In genomic region chr12:113244685-113245084, GRCm38 (mm10) we compare ENCODE assay signal across 1 mouse cellular context.
A peak's percentile ranks its signal among the peaks of the same experiment; 100 is the strongest.
TF ChIP-seq lines count a peak whose summit lies in the region.

No protein-coding gene starts in this region.

TF ChIP-seq in CH12.LX, 34 proteins besides CTCF, POLR2A, EP300 and RAD21 (continued from another document):
- peak; percentile 97 for TF ChIP-seq IRF4 (IDR thresholded peaks at IDR 0.05; ENCODE audit: low read depth, low read length)
- 0 out of 2 replicates have a peak, but pooled peaks have one; percentile 65 for TF ChIP-seq RCOR1 (conservative IDR thresholded peaks at IDR 0.05; ENCODE audit: low read depth, low read length)
- TF ChIP-seq SMC3 (IDR thresholded peaks at IDR 0.05; ENCODE audit: low read depth, low read length): no peak
- no peak for TF ChIP-seq USF2 (conservative IDR thresholded peaks at IDR 0.05; ENCODE audit: low read depth, low read length)
- peak; percentile 92 for TF ChIP-seq JUND (conservative IDR thresholded peaks at IDR 0.05; ENCODE audit: low read depth, low read length)
- peak; percentile 36; the same call in 1 of the 2 replicates for TF ChIP-seq ELF1 (IDR thresholded peaks at IDR 0.05; ENCODE audit: low read depth, low read length)
- TF ChIP-seq USF1 (IDR thresholded peaks at IDR 0.05; ENCODE audit: low read depth, low read length): no peak
- 0 out of 2 replicates have a peak, but pooled peaks have one; percentile 49 for TF ChIP-seq KAT2A (IDR thresholded peaks at IDR 0.05; ENCODE audit: insufficient replicate concordance, low read length)
- peak; percentile 100 for TF ChIP-seq MEF2A (IDR thresholded peaks at IDR 0.05; ENCODE audit: borderline replicate concordance, low read depth, low read length)
- TF ChIP-seq NELFE (IDR thresholded peaks at IDR 0.05; ENCODE audit: low read depth, low read length): no peak
- TF ChIP-seq ZC3H11A (IDR thresholded peaks at IDR 0.05; ENCODE audit: low read depth, low read length): no peak
- peak; percentile 98 for TF ChIP-seq MAZ (IDR thresholded peaks at IDR 0.05; ENCODE audit: low read depth, low read length)
- peak; percentile 89 for TF ChIP-seq MAX (IDR thresholded peaks at IDR 0.05; ENCODE audit: low read length)
- no peak for TF ChIP-seq PAX5 (IDR thresholded peaks at IDR 0.05; ENCODE audit: low read length)
- peak; percentile 89 for TF ChIP-seq MYC (IDR thresholded peaks at IDR 0.05; ENCODE audit: low read depth, low read length)
- TF ChIP-seq UBTF (IDR thresholded peaks at IDR 0.05; ENCODE audit: low read depth, low read length): no peak
- no peak for TF ChIP-seq ZNF384 (IDR thresholded peaks at IDR 0.05; ENCODE audit: low read depth, low read length)
- no peak; the same call in 1 of the 2 replicates for TF ChIP-seq POLR2AphosphoS2 (IDR thresholded peaks at IDR 0.05; ENCODE audit: low read depth, low read length)
